Mouse (Mus musculus) heart, adult 10 weeks (tissue): Measurements from ENCODE around the gene Vmn1r95. TPM values are rescaled to one million over a fixed set of nuclear protein-coding genes. Genes with fewer than 3 reads are reported as not detected.

Source experiments
- polyA plus RNA-seq: library from polyadenylated mRNA; stranded (reverse); fragments of 350-450 nt; fragmentation: Illumina TruSeq; extraction: RNeasy Lipid Tissue Mini Kit (QIAGEN cat#74804); gene quantifications from one replicate; pipeline ENCODE4 v1.2.3, GENCODE M21; 2014; ENCODE audit warnings: low read depth, low replicate concordance

Vmn1r95 gene
- not detected for polyA plus RNA-seq

DNA sequence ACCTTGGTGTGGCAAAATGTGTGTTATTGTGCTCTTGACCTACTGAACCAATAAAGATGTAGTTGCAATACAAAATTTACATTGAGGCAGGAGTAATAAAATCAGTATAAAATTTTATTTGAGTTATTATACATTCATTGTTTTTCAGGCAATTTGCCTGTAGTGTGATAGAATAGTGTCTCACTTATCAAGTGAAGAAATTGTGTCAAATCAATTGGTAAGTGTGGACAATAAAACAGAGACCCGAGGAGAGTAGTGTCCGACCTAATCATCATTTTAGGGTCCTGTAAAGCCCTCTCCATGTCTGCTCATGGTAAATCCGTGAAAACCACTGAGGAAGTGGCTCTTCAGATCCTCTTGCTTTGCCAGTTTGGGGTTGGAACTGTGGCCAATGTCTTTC is at the start of gene Vmn1r95:
Gene Vmn1r95, plus strand, starts transcription at position 301 of the 400 bp plus-strand sequence.

DNA sequence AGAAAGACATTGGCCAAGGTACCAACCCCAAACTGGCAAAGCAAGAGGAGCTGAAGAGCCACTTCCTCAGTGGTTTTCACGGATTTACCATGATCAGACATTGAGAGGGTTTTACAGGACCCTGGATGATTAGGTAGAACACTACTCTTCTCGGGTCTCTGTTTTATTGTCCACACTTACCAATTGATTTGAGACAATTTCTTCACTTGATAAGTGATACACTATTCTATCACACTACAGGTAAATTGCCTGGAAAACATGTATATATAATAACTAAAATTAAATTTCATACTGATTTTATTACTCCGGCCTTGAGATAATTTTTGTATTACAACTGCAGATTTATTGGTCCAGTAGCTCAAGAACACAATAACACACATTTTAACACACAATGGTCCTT is 25.2 kb upstream of the Vmn1r95 start, which contains the start of gene Vmn1r94:
Gene Vmn1r94, minus strand, starts transcription at position 101 of the 400 bp plus-strand sequence.

DNA sequence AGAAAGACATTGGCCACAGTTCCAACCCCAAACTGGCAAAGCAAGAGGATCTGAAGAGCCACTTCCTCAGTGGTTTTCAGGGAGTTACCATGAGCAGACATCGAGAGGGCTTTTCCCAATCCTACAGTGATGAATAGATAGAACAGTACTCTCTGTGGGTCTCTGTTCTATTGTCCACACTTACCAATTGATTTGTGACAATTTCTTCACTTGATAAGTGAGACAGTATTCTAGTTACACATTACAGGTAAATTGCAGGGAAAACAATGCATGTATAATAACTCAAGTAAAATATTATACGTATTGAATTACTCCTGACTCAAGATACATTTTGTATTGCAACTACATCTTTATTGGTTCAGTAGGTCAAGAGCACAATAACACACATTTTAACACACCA is 12.0 kb downstream of the Vmn1r95 start, which contains the start of gene Gm6164:
Gene Gm6164, minus strand, starts transcription at position 101 of the 400 bp plus-strand sequence.

DNA sequence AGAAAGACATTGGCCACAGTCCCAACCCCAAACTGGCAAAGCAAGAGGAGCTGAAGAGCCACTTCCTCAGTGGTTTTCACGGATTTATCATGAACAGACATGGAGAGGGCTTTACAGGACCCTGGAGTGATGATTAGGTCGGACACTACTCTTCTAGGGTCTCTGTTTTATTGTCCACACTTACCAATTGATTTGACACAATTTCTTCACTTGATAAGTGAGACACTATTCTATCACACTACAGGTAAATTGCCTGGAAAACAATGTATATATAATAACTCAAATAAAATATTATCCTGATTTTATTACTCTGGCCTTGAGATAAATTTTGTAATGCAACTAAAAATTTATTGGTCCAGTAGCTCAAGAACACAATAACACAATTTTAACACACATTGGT is 40.2 kb downstream of the Vmn1r95 start, which contains the start of gene Gm4498:
Gene Gm4498, minus strand, starts transcription at position 101 of the 400 bp plus-strand sequence.

Other genes starting within 250 kb of the Vmn1r95 start
- gene Igsf23, start 243.0 kb upstream of the Vmn1r95 start, polyA plus RNA-seq: 5.9 TPM
- gene Ceacam20, start 228.3 kb upstream of the Vmn1r95 start, polyA plus RNA-seq: not detected
- gene Nlrp9b, start 202.2 kb upstream of the Vmn1r95 start, polyA plus RNA-seq: not detected
- gene Vmn1r91, start 94.0 kb upstream of the Vmn1r95 start, polyA plus RNA-seq: not detected
- not detected for gene Gm16442, start 71.1 kb upstream of the Vmn1r95 start, polyA plus RNA-seq
- gene Vmn1r93, start 54.6 kb upstream of the Vmn1r95 start, polyA plus RNA-seq: not detected
- not detected for gene Vmn1r94, start 25.3 kb upstream of the Vmn1r95 start, polyA plus RNA-seq
- gene Gm6164, start 11.9 kb downstream of the Vmn1r95 start, polyA plus RNA-seq: not detected
- not detected for gene Gm4498, start 40.1 kb downstream of the Vmn1r95 start, polyA plus RNA-seq
- not detected for gene Gm5890, start 69.1 kb downstream of the Vmn1r95 start, polyA plus RNA-seq
- not detected for gene Gm4133, start 140.4 kb downstream of the Vmn1r95 start, polyA plus RNA-seq
- gene Gm5728, start 181.7 kb downstream of the Vmn1r95 start, polyA plus RNA-seq: not detected
- gene Vmn1r100, start 224.2 kb downstream of the Vmn1r95 start, polyA plus RNA-seq: not detected
- gene Vmn1r101, start 248.9 kb downstream of the Vmn1r95 start, polyA plus RNA-seq: not detected